Mouse (Mus musculus): ENCODE data around the gene Gm10065.
"Not testable (repeated sequence)": the region's sequence is repeated elsewhere in the genome, so short reads cannot be mapped to it uniquely, and the experiment has no call there.

The Gm10065 gene

GRCm38 (mm10) chr13:21478759-21479670 lies at the start of gene Gm10065, which contains the start of gene Zkscan4:
TSS of gene Gm10065 (minus strand) at chr13:21479441.
TSS of gene Zkscan4 (plus strand) at chr13:21478907.
- peaks cover 38% of the 10 kb centered on the region for H3K27me3 ChIP-seq (ENCODE audit: insufficient read depth, low read length)
- peaks cover 10% of the 10 kb centered on the region for H3K9me3 ChIP-seq (ENCODE audit: low read length)

GRCm38 (mm10) chr13:21506221-21506649 lies 27.0 kb upstream of the Gm10065 start:
- Histone ChIP-seq H3K36me3 (ENCODE audit: insufficient read depth, low read length) (no peaks in the 10 kb centered on the region), H3K4me3 (replicated peaks; ENCODE audit: low read length) (peak overlapping the region; percentile 83), H3K9me3 (ENCODE audit: low read length) (no peaks in the 10 kb centered on the region), H3K27me3 (ENCODE audit: insufficient read depth, low read length) (no peaks in the 10 kb centered on the region), H3K4me1 (replicated peaks; ENCODE audit: low read depth, low read length) (peaks cover 4% of the 10 kb centered on the region)
- no peak for TF ChIP-seq NANOG (IDR thresholded peaks at IDR 0.05; ENCODE audit: borderline replicate concordance, low read length)
- no peak for TF ChIP-seq POU5F1 (IDR thresholded peaks at IDR 0.05; ENCODE audit: borderline replicate concordance, low read length)
- TF ChIP-seq CTCF (conservative IDR thresholded peaks at IDR 0.05; ENCODE audit: low read length): no peak

More at GRCm38 (mm10) chr13:21478759-21479670, at the start of gene Gm10065, which contains the start of gene Zkscan4:
- H3K36me3 ChIP-seq (ENCODE audit: insufficient read depth, low read length); H3K4me1 ChIP-seq (replicated peaks; ENCODE audit: low read depth, low read length): not testable (repeated sequence)
- peak within 1 kb of the TSS; percentile 80 for H3K4me3 ChIP-seq (replicated peaks; ENCODE audit: low read length)

- TF ChIP-seq NANOG (IDR thresholded peaks at IDR 0.05; ENCODE audit: borderline replicate concordance, low read length) (no peak), CTCF (conservative IDR thresholded peaks at IDR 0.05; ENCODE audit: low read length) (no peak), POU5F1 (IDR thresholded peaks at IDR 0.05; ENCODE audit: borderline replicate concordance, low read length) (no peak)
- Histone ChIP-seq H3K4me3 (replicated peaks; ENCODE audit: low read length) (no peak overlapping the region), H3K4me1 (replicated peaks; ENCODE audit: low read depth, low read length) (peaks cover 4% of the 10 kb centered on the region), H3K9me3 (ENCODE audit: low read length) (no peaks in the 10 kb centered on the region), H3K27me3 (ENCODE audit: insufficient read depth, low read length) (peaks cover 3% of the 10 kb centered on the region), H3K36me3 (ENCODE audit: insufficient read depth, low read length) (no peaks in the 10 kb centered on the region)
Observed at GRCm38 (mm10) chr13:21502296-21502695, 23.1 kb upstream of the Gm10065 start.

- H3K4me1 ChIP-seq (replicated peaks; ENCODE audit: low read depth, low read length); H3K36me3 ChIP-seq (ENCODE audit: insufficient read depth, low read length); H3K27me3 ChIP-seq (ENCODE audit: insufficient read depth, low read length); H3K4me3 ChIP-seq (replicated peaks; ENCODE audit: low read length); H3K9me3 ChIP-seq (ENCODE audit: low read length): not testable (repeated sequence)
Observed at GRCm38 (mm10) chr13:21501182-21501581, 21.9 kb upstream of the Gm10065 start, which contains the start of gene Gm11273. TSS of gene Gm11273 (minus strand) at chr13:21501418.

GRCm38 (mm10) chr13:21495080-21495479 lies 15.8 kb upstream of the Gm10065 start, which contains the start of gene AK157302:
TSS of gene AK157302 (plus strand) at chr13:21495223.
- H3K9me3 ChIP-seq (ENCODE audit: low read length): 0 out of 2 replicates have a peak, but pooled peaks cover 3% of the 10 kb centered on the region
- H3K36me3 ChIP-seq (ENCODE audit: insufficient read depth, low read length): no peaks in the 10 kb centered on the region
- H3K27me3 ChIP-seq (ENCODE audit: insufficient read depth, low read length): peaks cover 14% of the 10 kb centered on the region
- no peak within 1 kb of the TSS for H3K4me3 ChIP-seq (replicated peaks; ENCODE audit: low read length)
- no peaks in the 10 kb centered on the region for H3K4me1 ChIP-seq (replicated peaks; ENCODE audit: low read depth, low read length)
- TF ChIP-seq NANOG (IDR thresholded peaks at IDR 0.05; ENCODE audit: borderline replicate concordance, low read length) (no peak), CTCF (conservative IDR thresholded peaks at IDR 0.05; ENCODE audit: low read length) (no peak)

- TF ChIP-seq CTCF (conservative IDR thresholded peaks at IDR 0.05; ENCODE audit: low read length): no peak
- no peak for TF ChIP-seq NANOG (IDR thresholded peaks at IDR 0.05; ENCODE audit: borderline replicate concordance, low read length)
- TF ChIP-seq POU5F1 (IDR thresholded peaks at IDR 0.05; ENCODE audit: borderline replicate concordance, low read length): no peak
- Histone ChIP-seq H3K4me1 (replicated peaks; ENCODE audit: low read depth, low read length) (no peaks in the 10 kb centered on the region), H3K9me3 (ENCODE audit: low read length) (peaks cover 13% of the 10 kb centered on the region), H3K27me3 (ENCODE audit: insufficient read depth, low read length) (peaks cover 12% of the 10 kb centered on the region), H3K36me3 (ENCODE audit: insufficient read depth, low read length) (no peaks in the 10 kb centered on the region), H3K4me3 (replicated peaks; ENCODE audit: low read length) (no peak overlapping the region)
Observed at GRCm38 (mm10) chr13:21492847-21493246, 13.6 kb upstream of the Gm10065 start.

GRCm38 (mm10) chr13:21486881-21487280 lies 7.6 kb upstream of the Gm10065 start:
- no peak for TF ChIP-seq NANOG (IDR thresholded peaks at IDR 0.05; ENCODE audit: borderline replicate concordance, low read length)
- TF ChIP-seq CTCF (conservative IDR thresholded peaks at IDR 0.05; ENCODE audit: low read length): no peak
- no peak for TF ChIP-seq POU5F1 (IDR thresholded peaks at IDR 0.05; ENCODE audit: borderline replicate concordance, low read length)
- no peaks in the 10 kb centered on the region; the same call in 1 of the 2 replicates for H3K4me1 ChIP-seq (replicated peaks; ENCODE audit: low read depth, low read length)
- H3K36me3 ChIP-seq (ENCODE audit: insufficient read depth, low read length): no peaks in the 10 kb centered on the region
- H3K27me3 ChIP-seq (ENCODE audit: insufficient read depth, low read length): peaks cover 8% of the 10 kb centered on the region; the same call in 1 of the 2 replicates
- no peak overlapping the region for H3K4me3 ChIP-seq (replicated peaks; ENCODE audit: low read length)
- peaks cover 24% of the 10 kb centered on the region for H3K9me3 ChIP-seq (ENCODE audit: low read length)

GRCm38 (mm10) chr13:21472427-21472826 lies 6.8 kb downstream of the Gm10065 start:
- Histone ChIP-seq H3K36me3 (ENCODE audit: insufficient read depth, low read length) (no peaks in the 10 kb centered on the region), H3K9me3 (ENCODE audit: low read length) (peaks cover 10% of the 10 kb centered on the region), H3K4me1 (replicated peaks; ENCODE audit: low read depth, low read length) (peaks cover 15% of the 10 kb centered on the region), H3K27me3 (ENCODE audit: insufficient read depth, low read length) (peaks cover 52% of the 10 kb centered on the region), H3K4me3 (replicated peaks; ENCODE audit: low read length) (no peak overlapping the region)
- TF ChIP-seq NANOG (IDR thresholded peaks at IDR 0.05; ENCODE audit: borderline replicate concordance, low read length) (no peak), POU5F1 (IDR thresholded peaks at IDR 0.05; ENCODE audit: borderline replicate concordance, low read length) (no peak), CTCF (conservative IDR thresholded peaks at IDR 0.05; ENCODE audit: low read length) (no peak)
